Mouse (Mus musculus) 3134 (cell line): ENCODE data around the gene Btbd8.

ENCODE experiments used
- DNase-seq: peaks from one replicate; pipeline ENCODE4 v3.0.0-alpha.2; 2011; ENCODE audit warnings: low spot score; ENCODE audit not compliant: insufficient read length; ENCODE audit errors: extremely low read depth

Btbd8 gene

DNA sequence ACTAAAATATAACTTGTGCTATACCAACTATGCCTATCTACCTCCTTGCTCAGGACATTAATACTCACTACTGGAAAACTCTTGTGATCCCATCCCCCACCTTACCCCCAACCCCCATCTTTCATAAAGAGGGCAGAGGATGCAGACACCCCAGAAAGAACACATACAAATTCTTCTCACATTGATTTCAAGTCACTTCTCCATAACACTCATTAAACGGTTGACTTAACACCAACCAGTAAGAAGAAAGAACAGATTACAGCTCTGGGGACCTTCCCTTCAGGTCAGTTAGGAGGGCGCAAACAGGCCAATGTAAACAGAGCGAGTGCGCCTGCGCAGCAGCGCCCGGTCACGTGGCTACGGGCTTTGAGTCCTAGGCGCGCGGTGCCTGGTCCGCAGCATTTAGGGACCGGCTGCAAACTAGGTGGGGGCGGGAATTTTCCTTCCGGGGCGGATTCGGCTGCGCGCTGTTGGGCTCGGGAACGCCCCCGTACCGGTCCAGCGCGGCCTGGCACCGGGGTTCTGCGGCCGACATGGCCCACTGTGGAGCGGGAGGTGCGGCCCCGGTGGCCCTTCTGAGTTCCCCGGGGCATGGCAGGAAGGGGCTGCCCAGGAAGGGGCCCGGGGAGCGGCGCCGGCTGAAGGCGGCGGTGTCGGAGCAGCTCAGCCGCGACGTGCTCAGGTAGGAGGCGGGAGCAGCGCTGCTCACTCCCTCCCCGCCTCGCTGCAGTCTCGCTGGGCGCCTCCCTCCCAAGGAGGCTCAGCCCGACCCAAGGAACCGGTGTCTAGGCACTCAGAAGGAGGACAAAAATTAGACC is at the start of gene Btbd8:
Gene Btbd8 (plus strand): TSS at position 534 of the 818 bp plus-strand sequence.
- DNase-seq = peak; percentile 93

DNA sequence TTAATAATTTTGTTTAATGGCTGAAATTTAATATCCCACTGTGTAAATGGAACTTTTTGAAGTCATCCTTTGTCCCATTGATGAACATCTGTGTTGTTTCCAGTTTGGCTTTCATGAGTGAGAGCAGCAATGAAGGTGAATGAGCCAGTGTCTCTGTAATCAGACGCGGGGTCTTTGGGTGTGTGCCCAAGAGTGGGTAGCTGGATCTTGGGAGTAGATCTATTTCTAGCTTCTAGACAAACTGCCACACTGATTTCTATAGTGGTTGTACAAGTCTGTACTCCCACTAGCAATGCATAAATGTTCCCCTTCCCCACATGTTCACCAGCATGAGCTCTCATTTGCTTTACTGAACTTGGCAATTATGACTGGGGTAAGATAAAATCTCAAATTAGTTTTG is 48.4 kb upstream of the Btbd8 start:
- no peak for DNase-seq

DNA sequence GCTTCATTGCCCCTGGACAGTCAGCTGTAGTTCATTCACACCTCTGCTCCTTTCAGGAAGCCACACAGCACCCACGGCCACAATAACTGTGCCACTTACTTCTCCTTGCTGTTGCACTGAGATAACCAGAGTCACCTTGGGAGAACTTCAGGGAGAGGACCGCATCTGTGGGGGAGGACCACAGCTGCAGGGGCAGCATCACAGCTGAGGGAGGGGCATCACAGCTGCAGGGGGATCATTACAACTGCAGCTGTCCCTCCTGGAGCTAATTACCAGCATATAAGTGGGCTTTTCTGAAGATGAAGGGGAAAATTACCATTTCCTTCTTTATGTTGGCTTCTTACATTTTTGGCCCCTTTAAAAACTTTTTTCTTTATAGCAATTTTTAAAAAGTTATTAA is 43.4 kb upstream of the Btbd8 start:
- no peak for DNase-seq

DNA sequence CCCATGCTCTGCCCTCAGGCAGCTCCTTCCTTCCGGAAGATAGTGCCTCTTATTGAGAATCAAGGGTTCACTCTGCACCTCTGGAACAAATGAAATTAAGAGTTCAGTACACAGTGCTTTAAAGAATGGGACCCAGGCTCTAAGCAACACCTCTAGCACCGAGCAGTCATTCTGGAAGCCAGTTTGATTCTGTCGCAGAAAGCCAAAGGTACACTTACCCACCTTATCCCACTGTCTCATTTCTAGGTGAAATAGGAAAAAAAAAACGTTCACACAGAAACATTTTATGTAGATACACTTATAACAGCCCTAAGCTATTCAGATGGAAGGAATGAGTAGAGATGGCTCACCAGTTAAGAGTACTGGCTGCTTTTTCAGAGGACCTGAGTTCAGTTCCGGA is 35.4 kb upstream of the Btbd8 start, which contains the start of gene Ephx4:
Gene Ephx4 (plus strand): TSS at position 301 of the 400 bp plus-strand sequence.
- no peak for DNase-seq

DNA sequence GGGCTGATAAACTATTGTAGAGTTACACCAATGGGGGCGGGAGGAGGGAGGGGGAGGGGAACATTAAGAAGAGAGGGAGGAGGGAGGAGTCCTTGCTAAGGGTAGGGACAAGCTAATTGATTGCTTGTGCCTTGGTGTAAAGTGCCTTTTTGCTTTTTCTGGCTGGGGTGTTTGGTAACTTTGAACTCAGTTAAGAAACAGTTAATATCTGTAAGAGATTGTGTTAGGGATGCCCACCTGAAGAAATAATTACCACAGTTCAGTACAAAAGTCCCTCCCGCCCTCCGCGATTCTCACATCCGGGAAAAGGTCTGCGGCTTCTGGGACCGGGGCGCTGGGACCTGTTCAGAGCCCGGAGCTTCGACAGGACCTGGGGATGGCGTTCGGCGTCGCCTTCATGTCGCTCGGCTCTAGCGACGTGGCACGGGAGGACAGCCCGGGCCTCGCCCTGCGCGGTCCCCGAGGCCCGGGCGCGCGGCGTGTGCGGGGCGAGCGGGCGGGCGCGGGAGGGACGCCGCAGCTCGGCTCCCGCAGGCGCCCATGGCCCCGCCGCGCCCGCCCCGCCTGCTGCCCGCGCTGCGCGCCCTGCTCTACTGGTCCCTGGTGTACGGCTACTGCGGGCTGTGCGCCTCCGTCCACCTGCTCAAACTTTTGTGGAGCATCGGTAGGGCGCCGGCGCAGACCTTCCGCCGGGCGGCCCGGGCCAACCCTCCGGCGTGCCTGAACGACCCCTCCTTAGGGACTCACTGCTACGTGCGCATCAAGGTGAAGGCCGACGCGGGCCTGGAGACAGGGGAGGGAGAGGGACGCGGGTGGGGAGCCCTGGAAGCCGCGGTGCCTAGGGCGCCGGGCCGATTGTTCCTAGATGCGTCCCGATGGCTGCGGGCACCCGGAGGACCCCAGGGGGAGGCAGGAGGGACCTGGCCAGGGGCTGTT is 34.5 kb upstream of the Btbd8 start:
- no peak for DNase-seq

DNA sequence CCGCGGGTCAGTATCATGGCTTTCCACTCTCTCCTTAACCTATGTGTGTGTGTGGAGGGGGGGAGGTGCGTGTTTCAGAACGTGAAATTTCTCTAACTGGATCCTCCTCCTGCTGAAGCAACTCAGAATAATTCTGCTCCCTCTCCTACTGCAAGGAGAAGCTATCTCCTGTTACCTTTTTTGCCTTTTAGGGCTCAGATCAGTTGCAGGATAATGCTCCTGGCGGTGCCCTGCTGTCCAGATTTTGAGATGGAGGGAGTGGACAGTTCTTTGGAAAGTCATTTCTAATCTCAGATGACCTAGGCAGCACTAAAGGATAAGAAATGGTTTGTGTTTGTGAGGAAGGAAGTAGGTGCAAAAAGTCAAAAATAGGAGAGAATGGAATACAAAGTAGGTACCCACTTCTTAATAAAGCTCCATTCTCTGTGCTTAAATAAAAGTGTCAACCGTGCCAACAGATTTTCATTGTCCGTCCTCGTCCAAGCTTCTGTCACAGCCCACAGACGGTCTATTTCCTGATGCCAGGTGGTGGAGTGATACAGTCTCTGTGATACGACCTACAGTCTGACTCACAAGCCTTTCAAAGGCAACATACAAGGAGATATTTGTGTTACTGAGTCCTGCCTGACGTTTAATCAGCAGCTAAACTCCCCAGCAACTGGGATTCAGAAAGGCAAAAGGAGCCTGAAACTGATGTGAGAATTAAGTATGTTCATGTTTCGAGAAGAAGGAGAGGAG is 33.7 kb upstream of the Btbd8 start:
- no peak for DNase-seq

DNA sequence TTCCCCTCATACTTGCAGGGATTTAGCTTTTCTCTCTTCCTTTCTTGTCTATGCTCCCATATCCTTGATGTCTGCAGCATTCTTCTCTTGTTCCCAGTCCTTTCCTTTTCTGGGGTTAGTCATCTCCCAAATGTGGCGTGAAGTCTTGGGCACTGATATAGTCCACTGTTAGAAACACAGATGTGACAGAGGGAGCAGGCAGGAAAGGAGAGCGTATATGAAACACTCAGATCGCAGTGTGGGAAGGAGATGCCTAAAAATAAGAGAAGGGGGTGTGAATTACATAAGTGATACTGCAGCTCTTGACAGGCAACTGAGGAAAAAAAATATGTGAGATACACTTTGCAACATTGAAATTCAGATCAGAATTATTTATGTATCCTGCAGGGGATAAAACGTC is 32.4 kb upstream of the Btbd8 start:
- no peak for DNase-seq

DNA sequence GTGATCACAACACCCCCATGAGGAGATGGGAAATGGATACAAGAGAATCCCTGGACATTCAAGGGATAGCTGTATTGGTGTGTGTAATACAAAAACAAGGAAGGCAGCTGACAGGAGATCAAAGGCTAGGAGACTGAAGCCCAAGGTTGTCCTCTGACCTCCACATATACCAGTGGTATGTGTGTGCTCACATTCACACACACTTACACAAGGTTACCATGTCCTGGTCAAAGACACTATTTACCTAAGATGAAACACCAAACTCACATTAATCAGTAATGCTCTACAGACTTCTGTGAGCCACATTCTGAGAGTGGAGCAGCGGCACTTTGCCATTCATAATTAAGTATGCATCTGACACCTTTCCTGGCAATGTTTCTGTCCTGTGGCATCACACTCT is 27.5 kb upstream of the Btbd8 start:
- no peak for DNase-seq

DNA sequence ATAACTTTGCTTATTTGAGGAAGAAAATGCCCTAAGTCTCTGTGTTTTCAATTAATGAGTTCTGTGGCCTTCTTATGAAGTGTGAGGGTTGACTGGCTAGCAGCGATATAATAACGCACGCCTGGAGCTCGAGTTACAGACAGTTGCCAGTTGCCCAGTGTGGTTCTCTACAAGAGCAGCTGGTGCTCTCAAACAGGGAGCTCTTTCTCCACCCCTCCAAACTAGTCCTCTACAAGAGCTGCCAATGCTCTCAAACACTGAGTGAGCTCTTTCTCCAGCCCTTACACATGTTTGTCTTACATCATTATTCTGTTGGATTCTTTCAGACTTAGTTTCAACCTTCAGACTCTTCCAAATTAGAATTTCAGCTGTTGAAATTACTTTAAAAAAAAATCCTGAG is 26.5 kb upstream of the Btbd8 start:
- DNase-seq = no peak

DNA sequence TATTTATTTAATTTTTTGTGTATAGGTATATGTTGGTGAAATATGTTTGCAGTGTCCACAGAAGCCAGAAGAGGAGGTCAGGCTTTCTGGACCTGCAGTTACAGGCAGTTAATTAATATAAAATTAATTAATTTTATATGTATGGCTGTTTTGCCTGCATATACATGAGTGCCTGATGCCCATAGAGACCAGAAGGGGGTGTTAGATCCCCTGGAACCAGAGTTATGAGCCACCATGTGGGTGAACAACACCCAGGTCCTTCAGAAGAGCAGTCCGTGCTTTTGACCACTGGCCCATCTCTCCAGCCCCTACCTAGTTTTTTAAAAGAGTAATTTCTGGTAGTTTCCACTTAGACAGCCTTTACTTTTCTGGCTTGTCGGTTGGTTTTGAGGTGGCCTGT is 25.5 kb upstream of the Btbd8 start:
- DNase-seq = no peak

DNA sequence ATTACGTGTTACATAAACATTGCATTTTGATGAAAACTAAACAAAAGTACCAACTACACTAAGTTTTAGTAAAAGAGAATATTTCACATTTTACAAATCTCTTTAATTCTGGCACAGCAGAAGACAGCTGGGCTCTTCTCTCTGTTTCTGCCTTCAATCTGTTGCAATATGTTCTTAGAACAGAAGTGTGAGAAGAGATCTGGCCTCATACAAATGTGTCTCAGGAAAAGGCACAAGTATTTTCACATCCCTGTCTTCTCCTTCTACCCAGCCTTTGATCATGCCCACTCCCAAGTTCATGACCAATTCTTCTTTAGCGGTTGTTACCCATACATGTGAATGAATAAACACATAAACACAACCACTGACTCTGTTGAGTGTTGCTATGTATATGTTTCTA is 22.7 kb upstream of the Btbd8 start:
- DNase-seq = no peak

DNA sequence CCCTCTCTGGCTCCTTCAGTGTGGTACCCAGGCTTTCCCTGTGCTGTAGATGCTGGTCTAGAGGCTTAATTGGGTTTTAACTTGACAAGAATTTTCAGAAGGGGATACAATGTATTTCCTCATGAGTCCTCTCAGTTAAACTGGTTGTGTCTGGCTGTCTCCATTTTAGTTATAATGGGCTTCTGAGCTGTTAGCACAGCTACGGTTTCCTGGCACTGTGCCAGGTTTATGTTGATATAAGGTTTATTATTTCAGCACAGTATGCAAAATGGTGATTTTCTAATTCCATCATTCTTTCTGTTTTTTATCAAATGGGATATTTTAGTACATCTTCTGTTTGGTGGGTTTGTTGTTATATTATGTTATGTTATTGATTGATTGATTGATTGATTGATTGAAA is 16.1 kb upstream of the Btbd8 start:
- no peak for DNase-seq

DNA sequence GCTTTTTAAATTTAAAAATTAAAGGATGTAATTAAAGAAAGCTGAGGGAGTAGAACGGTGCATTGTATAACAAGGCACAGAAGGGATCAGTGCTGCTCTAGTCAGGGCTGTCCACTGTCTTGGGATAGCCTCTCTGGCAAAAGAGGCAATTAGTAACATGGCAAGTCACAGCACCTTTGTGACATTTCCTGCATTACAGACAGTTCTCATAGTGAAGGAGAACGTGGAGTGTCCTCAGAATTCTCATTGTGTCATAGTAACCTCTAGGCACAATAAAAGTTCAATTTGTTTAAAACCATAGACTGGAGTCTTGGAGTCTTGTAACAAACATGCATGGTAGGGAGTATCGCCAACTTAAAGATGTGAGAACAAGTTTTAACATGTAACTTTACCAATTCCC is 6.5 kb upstream of the Btbd8 start, which contains the start of gene Lpcat2b:
Gene Lpcat2b (plus strand): TSS at position 301 of the 400 bp plus-strand sequence.
- DNase-seq = no peak

DNA sequence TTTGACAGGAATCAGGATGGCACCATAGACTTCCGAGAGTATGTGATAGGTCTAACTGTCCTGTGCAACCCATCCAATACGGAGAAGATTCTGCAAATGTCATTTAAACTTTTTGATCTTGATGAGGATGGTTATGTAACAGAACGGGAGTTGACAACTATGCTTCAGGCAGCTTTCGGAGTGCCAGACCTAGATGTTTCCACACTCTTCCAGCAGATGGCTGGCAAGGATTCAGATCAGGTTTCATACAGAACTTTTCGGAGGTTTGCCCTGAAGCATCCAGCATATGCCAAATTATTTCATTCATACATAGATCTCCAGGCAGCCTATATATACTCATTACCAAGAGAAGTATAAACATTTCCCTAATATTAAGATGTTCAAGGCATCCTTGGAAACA is 3.8 kb upstream of the Btbd8 start:
- no peak for DNase-seq

DNA sequence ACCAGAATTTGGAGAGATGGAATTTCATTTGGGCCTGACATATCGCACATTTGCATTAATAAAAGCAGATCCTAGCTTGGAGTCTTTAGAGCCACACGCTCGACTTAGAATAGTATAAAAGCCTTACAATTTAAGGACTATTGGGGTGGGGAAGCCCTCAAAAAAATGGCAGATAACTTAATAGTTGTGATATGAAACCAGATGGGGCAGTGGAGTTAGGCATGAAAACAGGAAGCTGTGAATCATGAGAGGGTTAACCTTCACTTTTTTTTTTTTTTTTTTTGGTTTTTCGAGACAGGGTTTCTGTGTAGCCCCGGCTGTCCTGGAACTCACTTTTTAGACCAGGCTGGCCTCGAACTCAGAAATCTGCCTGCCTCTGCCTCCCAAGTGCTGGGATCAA is 1.6 kb upstream of the Btbd8 start:
- DNase-seq = no peak

DNA sequence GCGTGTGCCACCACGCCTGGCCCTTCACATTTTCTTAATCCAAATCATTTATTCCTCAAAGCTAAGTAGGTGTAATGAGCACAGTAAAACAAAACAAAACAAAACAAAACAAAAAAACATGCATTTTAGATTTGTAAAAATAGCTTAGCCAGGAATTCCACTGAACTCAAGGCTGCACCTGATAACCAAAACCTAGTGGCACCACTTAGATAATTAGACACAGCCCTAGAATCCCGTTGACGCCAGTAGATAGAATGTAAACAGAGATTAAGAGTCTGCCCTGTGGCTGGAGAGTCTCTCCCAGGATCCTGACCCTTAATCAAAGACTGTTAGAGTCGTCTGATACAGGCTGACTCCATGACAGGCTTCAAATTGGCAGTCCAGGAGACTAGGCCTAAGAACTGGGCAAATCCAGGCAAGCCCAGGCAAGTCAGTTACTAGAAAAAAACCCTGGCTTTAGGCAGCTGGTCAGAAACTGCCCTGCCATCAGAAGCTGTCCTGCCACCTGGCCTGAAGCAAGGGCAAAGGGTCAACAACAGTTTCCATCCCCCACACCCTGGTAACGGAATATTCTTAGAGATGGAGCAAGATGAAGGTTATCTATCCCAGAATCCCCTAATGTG is 1.1 kb upstream of the Btbd8 start:
- DNase-seq = no peak

DNA sequence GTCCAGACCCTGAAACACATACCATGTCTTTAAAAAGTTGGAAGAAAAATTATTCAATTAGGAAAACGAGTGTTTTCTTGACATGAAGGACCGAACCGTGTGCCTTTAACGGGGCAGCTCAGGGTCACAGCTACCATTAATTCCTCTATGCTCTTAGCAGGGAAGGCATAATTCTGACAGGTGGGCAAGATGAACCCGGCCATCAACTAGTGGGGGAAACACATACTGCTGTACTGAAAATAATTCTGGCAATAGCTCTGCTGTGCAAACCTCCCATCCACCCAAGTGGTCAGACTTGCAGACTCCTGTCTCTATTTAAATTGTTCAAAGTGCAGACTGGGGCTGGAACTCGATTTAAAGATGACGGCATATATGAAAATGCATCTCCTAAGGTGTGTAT is 556 bp downstream of the Btbd8 start:
- DNase-seq = no peak

DNA sequence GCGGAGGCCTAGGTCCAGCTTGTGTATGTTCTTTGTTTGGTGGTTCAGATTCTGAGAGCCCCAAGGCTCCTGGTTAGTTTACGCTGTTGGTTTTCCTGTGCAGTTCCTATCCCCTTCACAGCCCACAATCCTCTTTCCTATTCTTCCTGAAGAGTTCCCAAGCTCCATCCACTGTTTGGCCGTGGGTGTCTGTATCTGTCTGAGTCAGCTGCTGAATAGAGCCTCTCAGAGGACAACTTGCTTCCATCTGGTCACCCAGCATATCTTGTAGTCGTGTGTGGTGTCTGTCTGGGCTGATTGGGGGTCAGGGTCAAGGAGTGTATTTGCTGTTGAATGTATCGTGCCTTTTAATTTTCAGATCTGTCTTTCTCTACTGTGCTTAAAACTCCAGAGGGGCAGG is 4.1 kb downstream of the Btbd8 start:
- no peak for DNase-seq

DNA sequence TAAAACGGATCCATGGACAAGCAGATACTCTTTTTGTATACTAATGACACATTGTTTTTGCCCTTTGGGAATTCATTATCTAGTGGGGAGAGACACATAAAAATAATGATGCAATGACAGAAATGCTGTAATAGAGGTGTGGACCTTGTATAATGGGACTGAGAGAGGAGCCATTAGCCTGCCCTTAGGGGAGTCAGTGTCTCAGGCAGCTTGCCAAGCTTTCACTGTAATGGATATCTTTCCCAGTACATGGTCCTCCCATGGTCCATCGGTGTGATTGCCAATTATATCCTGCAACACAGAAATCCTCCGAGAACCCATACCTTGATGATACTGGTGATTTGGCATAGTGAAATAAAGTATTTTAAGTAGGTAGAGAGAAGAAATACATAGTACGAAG is 6.5 kb downstream of the Btbd8 start:
- DNase-seq = no peak

DNA sequence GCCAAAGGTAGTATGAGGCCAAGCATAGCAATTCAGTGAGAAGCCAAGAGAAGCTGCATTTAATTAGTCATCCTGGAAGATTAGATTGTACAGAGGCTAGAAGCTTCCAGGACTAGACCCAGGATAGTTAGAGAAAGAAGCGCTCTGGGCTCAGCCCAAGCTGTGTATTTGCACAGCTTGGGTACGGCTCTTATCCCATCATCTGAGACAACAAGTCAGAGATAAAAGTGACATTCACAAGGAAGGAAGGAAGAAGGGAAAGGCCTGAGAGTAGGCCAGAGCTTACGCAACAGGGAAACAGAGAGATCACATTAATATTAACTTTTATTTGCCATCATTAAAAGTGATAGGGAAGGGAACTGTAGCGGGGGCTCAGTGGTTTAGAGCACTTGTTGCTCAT is 10.2 kb downstream of the Btbd8 start:
- no peak for DNase-seq

DNA sequence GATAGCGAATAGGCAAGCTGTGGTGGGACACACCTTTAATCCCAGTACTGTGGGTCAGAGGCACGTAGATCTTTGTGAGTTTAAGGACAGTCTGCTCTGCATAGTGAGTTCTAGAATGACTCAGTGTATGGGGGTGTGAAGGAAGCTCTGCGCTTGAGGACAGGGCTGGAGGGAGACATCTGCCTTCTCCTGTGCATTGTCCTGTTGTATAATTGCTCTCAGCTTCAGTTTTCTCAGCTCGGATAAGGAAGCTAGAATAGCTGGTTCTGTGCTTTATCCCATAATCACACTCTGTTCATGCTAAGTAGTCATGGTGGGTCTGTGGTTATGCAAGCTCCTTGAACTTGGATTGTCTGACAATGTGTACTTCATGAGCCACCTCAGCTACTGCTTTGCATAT is 11.0 kb downstream of the Btbd8 start:
- no peak for DNase-seq
